Mouse (Mus musculus) adrenal gland, postnatal 4 days (tissue): ENCODE data around the gene 1700001K19Rik. TPM values are rescaled to one million over a fixed set of nuclear protein-coding genes. Genes with fewer than 3 reads are reported as not detected.
A peak's percentile ranks its signal among the peaks of the same experiment; 100 is the strongest.
"Not testable (repeated sequence)": the region's sequence is repeated elsewhere in the genome, so short reads cannot be mapped to it uniquely, and the experiment has no call there.

Source experiments
- DNase-seq, 2 experiments: peaks; one replicate each; pipeline ENCODE4 v3.0.0; 2021 to 2022; ENCODE audit warnings: low spot score in 2 of 2, mixed read lengths in 2 of 2
- total RNA-seq, 2 experiments: library from RNA; stranded (reverse); gene quantifications; 2 replicates each; pipeline ENCODE4 v1.2.3; 2021

Gene 1700001K19Rik
- total RNA-seq, 2 experiments from 2014 or later, result not detected

DNA sequence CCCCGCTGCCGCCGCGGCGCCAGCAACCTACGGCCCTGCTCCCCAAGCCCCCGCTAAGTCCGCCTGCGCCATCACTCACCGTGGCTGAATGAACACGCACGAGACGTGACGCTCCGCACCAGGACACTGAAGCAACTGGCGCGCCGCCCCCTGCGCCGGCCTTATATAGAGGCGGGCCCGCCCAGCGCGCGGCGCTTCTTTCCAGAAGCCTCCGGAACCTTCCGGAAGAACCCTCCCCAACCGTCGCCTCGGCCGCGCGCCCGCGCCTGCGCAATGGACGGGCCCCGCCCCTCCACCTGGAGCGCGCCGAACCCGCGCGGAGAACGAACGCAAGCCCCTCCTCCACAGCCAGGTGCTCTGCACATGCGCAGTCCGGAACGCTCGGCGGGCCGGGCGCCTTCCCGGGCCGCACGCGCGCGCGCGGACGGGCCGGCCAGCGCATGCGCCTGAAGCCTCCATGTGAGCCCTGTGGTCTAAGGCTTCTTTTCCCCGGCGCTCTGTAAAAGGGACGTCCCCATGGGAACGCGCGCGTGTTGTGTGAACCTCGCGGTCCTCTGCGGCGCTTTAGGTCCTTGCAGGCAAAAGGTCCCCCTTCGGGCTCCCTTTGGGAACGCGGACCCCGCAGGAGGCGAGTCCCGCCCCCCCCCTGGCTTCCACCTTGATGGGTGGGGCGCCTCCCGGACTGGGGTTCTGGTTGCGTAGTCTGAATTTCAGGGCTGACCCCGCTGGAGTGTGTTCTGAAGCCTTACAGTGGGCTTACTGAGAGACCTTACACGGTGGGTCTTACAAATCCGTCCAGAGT is 14.0 kb upstream of the 1700001K19Rik start:
- peak; percentile 98 to 99 for DNase-seq

DNA sequence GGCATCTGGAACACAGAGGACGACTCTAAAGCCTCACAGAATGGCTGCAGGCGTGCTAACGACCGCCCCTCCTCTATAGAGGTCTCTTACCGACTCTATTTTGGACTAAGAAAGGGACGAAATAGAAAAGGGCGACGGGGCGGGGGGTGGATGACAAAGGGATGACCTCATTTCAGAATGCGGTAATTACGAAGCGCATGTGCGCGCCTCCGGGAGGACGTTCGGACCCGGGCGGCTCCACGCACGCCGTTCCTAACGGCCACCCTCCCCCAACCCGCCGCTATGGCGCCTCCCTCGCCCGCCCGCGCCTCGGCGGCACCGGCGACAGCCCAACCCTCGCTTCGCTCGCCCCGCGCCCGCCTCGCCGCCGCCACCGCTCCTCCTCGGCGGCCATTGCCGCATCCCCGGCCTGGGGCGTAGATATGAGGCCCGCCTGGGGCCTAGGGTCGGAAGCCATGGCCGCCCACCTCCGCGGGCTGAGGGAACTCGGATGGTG is 13.3 kb upstream of the 1700001K19Rik start:
- DNase-seq, result peak; percentile 22 to 26

DNA sequence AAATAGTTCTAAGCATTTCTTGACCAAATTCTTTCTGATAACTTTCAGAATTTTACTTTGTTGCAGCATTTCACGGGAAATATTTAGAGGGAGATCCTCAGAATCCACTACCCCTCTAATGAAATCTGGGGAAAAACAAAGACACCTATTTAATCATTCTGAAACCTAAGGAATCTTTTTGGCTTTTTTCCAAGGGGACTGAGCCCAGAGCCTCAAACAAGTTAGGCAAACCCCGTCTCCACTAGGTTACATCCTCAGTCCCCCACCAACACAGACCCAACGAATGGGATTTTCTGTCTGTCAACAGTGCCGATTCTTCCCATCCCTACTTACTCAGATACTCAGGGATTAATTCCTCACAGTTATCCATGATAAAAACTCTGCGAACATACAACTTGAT is 11.0 kb upstream of the 1700001K19Rik start:
- not testable (repeated sequence) for DNase-seq

DNA sequence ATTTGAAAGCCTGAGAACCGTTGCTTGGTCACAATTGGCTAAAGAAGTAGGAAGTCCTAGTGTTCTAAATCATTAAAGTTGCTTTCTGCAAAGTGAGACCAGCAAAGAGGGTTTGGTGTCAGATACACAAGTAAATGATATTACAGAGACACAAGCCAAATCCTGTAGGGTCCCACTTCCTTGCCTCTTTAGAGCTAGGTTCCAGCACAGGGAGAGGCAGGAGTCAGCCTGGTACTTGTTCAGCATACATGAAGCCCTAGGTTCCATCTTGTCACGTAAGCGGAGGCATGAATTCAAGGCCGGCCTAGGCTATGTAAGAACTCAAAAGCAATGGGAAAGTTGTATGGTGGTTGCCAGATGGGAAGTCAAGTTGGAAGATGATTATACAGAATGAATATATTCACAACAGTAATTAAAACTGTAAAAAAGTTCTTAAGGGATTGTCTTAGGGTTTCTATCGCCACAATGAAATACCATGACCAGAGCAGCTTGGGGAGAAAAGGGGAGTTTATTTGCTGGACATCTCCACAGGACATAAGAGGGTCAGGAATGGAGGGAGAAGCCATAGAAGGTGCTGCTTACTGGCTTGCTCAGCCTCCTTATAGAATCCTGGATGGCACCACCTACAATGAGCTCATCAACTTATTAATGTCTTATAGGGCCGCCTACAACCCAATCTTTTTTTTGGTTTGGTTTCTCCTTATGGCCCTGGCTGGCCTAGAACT is 7.7 kb upstream of the 1700001K19Rik start:
- no peak for DNase-seq

DNA sequence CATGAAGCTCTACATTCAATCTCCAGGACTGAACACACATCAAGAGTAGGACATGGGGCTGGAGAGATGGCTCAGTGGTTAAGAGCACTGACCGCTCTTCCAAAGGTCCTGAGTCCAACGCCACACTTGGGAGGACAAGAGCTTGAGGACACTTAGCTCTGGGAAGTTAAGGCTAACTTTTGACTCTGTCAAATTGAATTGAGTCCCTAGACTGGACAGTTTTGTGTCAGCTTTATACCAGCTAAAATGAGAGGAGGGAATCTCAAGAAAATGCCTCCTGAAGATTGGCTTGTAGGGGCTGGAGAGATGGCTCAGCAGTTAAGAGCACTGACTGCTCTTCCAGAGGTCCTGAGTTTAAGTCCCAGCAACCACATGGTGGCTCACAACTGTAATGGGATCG is 6.5 kb upstream of the 1700001K19Rik start:
- not testable (repeated sequence) for DNase-seq

DNA sequence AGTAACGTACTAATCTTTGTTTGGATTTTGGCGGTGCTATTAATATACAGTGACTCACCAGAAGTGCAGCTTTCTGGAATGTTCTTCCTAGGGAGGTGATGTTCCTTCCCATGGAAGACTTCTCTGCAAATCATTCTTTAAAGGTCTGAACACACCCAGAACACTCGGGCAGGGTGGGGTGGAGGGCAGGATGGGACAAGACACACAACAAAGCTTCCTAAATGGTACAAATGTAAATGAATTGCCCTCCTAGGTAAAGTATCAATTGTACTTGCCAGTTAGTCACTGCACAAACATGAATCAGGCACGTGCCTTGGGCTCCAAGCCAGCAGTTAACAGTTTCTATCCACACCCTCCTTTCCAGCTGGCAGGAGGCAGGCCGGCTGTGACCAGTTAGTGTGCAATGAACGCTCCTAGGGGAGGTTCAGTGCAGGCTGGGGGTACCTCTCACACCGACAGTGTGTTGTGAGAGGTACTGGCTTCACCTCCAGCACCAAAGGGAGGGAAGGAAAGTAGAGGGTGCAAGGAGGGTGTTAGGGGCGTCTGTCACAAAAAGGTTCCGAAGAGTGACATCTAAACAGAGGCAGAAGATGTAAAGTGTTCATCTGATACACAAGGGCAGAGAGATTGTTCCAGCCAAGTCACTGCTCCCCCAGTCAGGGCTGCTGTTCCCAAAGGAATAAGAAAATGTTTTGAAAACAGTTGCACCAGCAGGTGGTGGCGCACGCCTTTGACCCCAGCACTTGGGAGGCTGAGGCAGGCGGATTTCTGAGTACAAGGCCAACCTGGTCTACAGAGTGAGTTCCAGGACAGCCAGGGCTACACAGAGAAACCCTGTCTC is 5.7 kb upstream of the 1700001K19Rik start:
- no peak for DNase-seq

DNA sequence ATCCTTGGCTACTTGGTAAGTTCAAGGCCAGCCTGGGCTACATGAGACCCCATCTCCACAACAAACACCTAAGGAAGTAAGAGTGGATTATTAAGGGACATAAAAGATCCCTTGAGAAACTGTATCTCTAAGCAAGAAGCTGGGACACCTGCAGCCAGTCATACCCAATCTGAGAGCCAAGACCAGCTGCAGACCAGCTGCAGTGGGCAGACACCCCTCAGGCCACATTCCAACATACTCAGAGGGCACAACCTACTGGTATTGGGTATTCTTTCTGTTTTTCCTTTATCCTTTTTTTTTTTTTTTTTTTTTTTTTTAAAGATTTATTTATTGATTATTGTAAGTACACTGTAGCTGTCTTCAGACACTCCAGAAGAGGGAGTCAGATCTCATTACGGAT is 1.2 kb upstream of the 1700001K19Rik start:
- DNase-seq, result no peak

DNA sequence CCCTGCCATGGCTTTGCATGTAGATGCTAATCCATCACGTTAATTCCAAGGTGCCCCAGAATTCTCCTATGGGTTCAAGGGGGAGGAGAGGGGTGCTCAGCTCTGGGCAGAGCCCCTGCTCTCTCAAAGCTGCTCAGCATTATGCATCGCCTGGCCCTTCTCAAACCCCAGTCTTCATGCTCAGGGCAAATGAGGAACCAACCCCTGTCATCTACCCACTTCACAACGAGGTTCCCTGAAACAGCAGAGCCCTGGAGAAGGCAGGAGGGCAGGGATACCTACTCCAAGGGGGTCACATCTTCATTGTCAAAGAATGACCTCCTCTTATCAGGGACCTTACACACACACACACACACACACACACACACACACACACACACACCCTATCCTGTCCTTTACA is 541 bp downstream of the 1700001K19Rik start:
- no peak for DNase-seq

DNA sequence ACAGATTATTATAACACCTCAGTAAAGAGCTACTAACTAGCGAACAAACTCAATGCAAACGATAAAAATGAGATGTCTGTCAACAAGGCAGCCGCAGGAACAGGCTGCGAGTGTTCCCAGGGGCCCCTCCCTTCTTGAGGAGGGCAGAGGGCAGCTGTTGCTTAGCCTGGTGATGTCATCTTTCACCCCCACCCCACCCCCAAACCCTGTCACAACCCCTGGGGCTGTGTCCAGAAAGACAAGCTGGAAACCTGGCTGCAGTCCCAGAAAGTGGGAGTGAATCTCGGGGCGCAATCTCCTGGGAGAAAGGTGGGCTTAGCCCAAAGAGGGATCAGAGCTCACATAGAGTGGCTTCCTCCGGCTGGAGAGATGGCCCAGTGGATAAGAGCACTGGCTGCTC is 1.2 kb downstream of the 1700001K19Rik start:
- DNase-seq, result no peak

DNA sequence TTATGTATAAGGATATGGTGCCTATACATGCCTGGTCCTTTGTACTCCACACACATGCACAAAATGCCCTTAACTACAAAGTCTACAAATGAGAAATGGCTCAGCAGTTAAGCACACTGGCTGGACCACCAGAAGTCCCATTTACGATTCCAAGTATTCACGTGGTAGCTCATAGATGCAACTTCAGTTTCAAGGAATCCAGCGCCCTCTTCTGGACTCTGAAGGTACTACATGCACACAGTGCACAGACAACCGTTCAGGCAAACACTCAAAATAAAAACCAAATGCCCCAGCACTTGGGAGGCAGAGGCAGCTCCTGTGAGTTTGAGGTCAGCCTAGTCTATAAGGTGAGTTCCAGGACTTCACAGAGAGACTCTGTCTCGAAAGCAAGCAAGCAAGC is 8.2 kb downstream of the 1700001K19Rik start:
- no peak for DNase-seq

DNA sequence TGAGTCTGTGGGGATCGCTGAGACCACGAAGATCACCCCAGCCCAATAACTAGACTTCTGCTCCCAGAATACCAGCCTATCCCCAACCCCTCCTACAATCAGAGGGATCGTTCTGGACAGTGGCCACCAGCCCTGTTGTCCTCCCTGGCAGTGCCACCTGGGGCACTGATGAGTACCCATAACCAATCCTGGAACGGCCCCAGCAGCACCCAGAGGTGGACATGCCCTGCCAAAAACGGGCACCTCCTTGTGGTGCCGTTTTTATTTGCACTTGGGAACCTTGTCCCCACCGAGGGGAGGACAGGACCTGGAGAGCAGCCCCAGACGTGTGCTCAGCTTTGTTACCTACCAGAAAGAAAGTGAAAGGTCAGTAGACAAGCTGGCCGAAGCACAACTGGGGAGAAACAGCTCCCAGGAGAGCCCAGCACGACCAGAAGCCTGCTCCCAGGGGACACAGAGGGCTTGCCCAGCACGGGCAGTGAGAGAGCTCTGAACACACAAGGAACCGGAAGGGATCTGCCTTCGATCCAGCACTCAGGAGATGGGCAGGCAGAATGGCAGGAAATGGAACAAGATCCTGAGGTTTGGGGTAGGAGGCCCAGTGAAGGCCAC is 14.8 kb downstream of the 1700001K19Rik start:
- DNase-seq, result no peak

DNA sequence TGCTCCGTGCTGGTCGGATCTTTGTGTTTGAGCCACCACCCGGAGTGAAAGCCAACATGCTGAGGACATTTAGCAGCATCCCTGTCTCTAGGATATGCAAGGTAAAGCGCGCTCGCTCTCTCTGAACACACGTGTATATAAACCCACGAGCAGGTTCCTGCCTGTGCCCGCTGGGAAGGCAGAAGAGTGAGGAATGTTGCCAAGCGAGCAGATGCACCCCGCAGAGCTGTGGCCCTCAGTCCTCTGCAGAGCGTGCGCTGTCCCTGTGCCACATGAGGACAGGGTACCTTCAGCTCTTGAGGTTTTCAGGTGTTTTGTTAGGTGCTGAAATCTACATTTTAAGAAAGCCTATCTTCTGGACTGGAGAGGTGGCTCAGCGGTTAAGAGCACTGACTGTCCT is 20.7 kb downstream of the 1700001K19Rik start:
- no peak for DNase-seq

DNA sequence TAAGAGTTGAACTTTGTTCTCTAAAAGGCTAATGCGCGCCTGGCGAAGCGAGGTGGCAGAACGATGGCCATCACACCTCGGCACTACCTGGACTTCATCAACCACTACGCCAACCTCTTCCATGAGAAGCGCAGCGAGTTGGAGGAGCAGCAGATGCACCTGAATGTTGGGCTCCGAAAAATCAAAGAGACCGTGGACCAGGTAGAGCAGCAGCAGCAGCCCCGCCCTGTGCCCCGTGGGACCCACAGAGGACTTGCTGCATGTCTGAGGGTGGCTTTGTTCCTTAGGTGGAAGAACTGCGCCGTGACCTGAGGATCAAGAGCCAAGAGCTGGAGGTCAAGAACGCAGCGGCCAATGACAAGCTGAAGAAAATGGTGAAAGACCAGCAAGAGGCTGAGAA is 31.0 kb downstream of the 1700001K19Rik start:
- DNase-seq, result no peak

DNA sequence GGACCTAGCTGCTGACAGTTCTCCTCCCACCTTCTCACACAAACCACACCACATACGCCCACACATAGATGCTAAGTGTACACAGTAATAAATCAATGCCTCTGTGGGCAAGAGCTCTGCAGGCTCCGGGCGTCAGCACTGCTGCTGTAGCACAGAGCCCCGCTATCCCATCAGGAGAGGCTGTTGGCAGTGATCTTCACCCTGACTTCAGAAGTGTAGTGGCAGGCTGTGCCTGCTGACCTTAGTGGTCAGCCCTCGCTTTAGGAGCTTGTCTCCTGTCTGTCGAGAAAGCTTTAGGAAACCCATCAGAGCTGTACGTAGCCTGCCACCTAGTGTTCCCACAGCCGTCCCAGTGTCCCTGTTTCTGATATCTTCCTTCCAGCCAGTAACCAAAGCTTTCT is 32.2 kb downstream of the 1700001K19Rik start:
- DNase-seq, result no peak

DNA sequence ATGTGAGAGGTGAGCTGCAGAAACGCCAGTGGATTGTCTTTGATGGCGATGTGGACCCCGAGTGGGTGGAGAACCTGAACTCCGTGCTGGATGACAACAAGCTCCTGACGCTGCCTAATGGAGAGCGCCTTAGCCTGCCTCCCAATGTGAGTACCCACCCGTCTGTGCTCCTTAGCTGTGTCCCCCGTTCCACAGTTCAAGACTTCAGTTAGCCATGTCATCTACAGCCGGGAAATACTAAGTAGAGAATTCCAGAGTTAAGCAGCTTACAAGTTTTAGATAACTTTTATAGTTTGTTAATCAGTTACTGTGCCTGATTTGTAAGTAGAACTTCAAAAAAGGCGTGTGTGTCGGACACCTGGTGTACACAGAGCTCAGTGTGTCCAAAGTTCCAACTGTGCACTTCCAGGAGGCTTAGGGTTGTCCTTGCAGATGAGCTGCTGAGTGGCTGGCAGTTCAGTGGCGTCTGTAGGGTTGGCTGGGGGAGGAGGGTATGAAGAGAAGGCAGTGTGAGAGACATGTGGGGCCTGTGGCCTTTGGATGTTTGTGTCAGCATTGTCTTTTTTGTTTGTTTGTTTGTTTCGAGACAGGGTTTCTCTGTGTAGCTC is 44.8 kb downstream of the 1700001K19Rik start:
- DNase-seq, result no peak

DNA sequence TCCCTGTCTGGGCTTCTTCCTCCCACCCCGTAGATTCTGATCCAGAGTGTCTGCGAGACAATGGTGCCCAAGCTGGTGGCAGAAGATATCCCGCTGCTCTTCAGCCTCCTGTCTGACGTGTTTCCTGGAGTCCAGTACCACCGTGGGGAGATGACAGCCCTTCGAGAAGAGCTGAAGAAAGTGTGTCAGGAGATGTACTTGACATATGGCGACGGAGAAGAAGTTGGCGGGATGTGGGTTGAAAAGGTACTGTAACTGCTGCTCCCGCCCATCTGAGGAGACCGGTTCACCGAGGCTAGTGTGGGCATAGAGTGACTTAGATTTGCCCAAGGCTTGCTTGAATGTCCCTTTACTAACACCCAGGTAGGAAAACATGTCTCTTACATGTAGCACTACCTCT is 46.1 kb downstream of the 1700001K19Rik start:
- no peak for DNase-seq

DNA sequence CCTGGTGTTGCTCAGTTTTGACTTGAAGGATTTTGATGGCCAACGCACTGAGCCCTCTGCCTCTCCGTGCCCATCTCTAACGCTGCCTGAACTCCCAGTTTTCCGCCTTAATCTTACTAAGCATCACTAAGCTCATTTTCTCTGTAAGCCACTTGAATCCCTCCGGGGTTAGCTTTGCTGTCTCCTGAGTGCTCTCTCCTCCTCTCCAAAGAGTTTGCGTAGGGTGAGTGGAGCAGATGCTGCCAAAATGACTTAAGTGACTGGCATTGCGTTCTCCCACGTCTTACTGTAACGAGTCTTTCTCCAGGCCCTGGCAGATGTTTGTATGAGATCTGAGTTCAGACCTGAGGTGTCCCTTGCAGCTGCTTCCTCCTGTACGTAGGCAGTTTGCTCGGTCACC is 52.4 kb downstream of the 1700001K19Rik start:
- DNase-seq, result no peak
